Mouse (Mus musculus) limb, embryonic 14.5 days (tissue): Measurements from ENCODE around the gene Map2k2. TPM values are rescaled to one million over a fixed set of nuclear protein-coding genes. Genes with fewer than 3 reads are reported as not detected.

Source experiments
- ATAC-seq: fragments of 200-750 bp; cut with Nextera tagmentation; 2 replicates; pipeline ENCODE4 v1.8.0; 2017; ENCODE audit warnings: low read depth, moderate number of reproducible peaks, moderate TSS enrichment; ENCODE audit not compliant: low FRiP score
- DNase-seq: peaks from one replicate; pipeline ENCODE4 v3.0.0-alpha.2; 2015; ENCODE audit warnings: low spot score
- H3K27ac ChIP-seq: fragments of 300-500 bp; sonication (generic); replicated peaks from 2 replicates; pipeline ENCODE4 v1.5.1; 2014; ENCODE audit warnings: low read depth, mild to moderate bottlenecking, low read length, moderate library complexity, mixed read lengths
- H3K27me3 ChIP-seq: fragments of 300-500 bp; sonication (generic); 2 replicates; pipeline ENCODE4 v1.6.1; 2014; ENCODE audit warnings: low read length, mixed read lengths; ENCODE audit not compliant: control insufficient read depth, insufficient read depth
- H3K36me3 ChIP-seq: fragments of 300-500 bp; sonication (generic); 2 replicates; pipeline ENCODE4 v1.6.1; 2014; ENCODE audit warnings: mild to moderate bottlenecking, low read length, moderate library complexity, mixed read lengths; ENCODE audit not compliant: control insufficient read depth, insufficient read depth
- H3K4me1 ChIP-seq: fragments of 300-500 bp; sonication (generic); 2 replicates; pipeline ENCODE4 v1.6.1; 2014; ENCODE audit warnings: antibody characterized with exemption, low read length, mixed read lengths; ENCODE audit not compliant: control insufficient read depth, insufficient read depth
- H3K4me2 ChIP-seq: fragments of 300-500 bp; sonication (generic); replicated peaks from 2 replicates; pipeline ENCODE4 v1.6.1; 2014; ENCODE audit warnings: low read depth, mild to moderate bottlenecking, low read length, moderate library complexity; ENCODE audit not compliant: severe bottlenecking
- H3K4me3 ChIP-seq: fragments of 300-500 bp; sonication (generic); replicated peaks from 2 replicates; pipeline ENCODE4 v1.5.1; 2014; ENCODE audit warnings: low read length
- H3K9ac ChIP-seq: fragments of 300-500 bp; sonication (generic); 2 replicates; pipeline ENCODE4 v1.6.1; 2014; ENCODE audit warnings: mild to moderate bottlenecking, low read depth, low read length, moderate library complexity; ENCODE audit not compliant: severe bottlenecking
- H3K9me3 ChIP-seq: fragments of 300-500 bp; sonication (generic); 2 replicates; pipeline ENCODE4 v1.6.1; 2016; ENCODE audit warnings: low read length; ENCODE audit not compliant: control insufficient read depth
- POLR2A ChIP-seq: fragments of 200-500 bp; IDR thresholded peaks from 2 replicates; pipeline ENCODE4 v1.8.0; 2012; ENCODE audit warnings: inconsistent platforms, mild to moderate bottlenecking, moderate library complexity, borderline replicate concordance; ENCODE audit not compliant: insufficient read depth, insufficient read length; ENCODE audit errors: extremely low read depth
- WGBS: fragments of 180-500 bp; shearing (Covaris S2); extraction: QIAGEN DNeasy Blood & Tissue Kit; methylation state at CpG from one replicate; pipeline ENCODE4 v1.1.7; 2014; 5-methylcytosine and 5-hydroxymethylcytosine counted together
- polyA plus RNA-seq, 2 experiments: library from polyadenylated mRNA; depleted of rRNA in 1 of 2; stranded (reverse) in 1 of 2; unstranded in 1 of 2; fragments of >200 nt; fragmentation: Nextera tagmentation in 1 of 2; extraction: Ambion mirVana in 1 of 2; gene quantifications; 2 replicates each; pipeline versions ENCODE4 v1.2.1 to v1.2.3; 2012 to 2014

The Map2k2 gene
- polyA plus RNA-seq, 2 experiments = 165 to 176 TPM

DNA sequence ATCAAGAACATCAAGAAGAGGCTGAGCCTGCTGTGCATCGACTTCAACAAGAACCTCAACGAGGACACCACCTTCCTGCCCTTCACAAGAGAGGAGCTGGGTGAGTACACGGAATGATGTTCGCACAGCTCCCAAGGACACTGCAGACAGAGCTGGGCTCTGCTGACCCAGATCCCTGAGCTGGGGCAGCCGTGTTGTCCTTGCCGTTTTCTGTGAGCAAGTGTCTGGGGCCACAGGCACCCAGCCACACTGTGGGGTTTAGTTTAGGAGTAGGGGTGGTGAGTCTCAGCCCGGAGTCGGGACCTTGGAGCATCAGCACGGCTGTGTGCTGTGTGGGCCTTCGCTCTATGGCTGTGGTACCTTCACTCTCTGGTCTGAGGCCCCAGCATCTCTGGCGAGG lies 27.8 kb upstream of the Map2k2 start:
- DNase-seq = no peak
- Histone ChIP-seq H3K9ac (no peak overlapping the region), H3K9me3 (no peaks in the 10 kb centered on the region), H3K4me1 (no peaks in the 10 kb centered on the region), H3K36me3 (peaks cover 89% of the 10 kb centered on the region), H3K27me3 (no peaks in the 10 kb centered on the region), H3K27ac (no peak overlapping the region), H3K4me2 (no peak overlapping the region), H3K4me3 (no peak overlapping the region)
- no peak for ATAC-seq
- 89% methylated on average over 11 of the region's 11 CpGs for WGBS
- no peak for TF ChIP-seq POLR2A

DNA sequence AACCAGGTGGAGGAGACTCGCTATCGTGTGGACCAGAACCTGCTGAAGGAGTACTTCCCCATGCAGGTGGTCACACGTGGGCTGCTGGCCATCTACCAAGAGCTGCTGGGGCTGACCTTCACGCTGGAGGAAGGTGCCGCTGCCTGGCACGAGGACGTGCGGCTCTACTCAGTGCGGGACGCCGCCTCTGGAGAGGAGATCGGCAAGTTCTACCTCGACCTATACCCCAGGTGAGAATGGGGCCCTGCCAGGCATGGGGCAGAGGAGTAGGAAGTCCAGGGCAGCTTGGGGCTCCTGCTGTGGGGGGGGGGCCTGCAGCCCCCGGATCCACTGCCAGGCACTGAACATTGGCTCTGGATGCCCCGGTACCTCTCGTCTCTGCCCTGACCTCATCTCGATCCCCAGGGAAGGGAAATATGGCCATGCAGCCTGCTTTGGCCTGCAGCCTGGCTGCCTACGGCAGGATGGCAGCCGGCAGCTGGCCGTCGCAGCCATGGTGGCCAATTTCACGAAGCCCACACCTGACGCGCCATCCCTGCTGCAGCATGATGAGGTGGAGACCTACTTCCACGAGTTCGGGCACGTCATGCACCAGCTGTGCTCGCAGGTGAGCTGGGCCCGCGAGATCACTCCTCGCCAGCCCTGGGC lies 25.6 kb upstream of the Map2k2 start:
- Histone ChIP-seq H3K4me3 (no peak overlapping the region), H3K27ac (no peak overlapping the region), H3K27me3 (no peaks in the 10 kb centered on the region), H3K36me3 (peaks cover 68% of the 10 kb centered on the region), H3K4me1 (no peaks in the 10 kb centered on the region), H3K9me3 (no peaks in the 10 kb centered on the region), H3K4me2 (no peak overlapping the region), H3K9ac (no peak overlapping the region)
- WGBS = 88% methylated on average over 30 of the region's 31 CpGs
- TF ChIP-seq POLR2A = no peak
- DNase-seq (no peak), ATAC-seq (no peak)

DNA sequence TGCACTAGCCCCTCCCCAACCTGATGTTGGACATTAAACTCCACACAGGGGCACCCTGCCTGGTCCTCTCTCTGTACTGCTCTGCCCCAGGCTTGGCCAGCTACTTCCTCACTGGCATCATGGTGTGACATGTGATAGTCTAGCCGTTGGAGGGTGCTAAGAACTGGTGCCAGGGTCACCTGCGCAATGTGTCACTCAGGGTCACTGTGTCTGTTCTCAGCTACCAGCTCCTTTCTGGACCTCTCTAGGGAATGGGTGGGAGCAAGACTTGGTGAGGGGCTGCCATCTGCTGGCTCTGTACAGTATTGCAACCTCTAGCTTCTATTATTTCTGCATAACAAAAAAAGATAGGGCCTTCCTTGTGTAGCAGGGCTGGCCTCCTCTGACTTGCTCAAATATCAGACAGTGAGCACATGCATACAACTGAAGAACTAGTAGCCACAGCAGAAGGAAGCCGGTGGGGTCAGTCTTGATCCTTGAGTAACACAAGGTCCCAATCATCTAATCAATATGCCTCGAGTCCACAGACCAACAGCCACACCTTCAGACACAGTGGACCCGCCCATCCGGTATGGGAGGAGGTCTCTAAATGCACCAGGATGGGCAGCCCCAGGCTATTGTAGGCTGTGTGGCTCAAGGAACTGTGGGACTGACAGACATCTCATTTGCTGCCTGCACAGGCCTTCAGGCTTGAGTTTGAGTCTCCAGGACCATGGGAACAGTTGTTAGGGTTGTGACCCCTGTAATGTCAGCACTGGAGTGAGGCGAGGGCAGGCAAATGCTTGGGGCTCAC lies 23.4 kb upstream of the Map2k2 start:
- TF ChIP-seq POLR2A = no peak
- no peaks in the 10 kb centered on the region for H3K27me3 ChIP-seq
- peaks cover 51% of the 10 kb centered on the region for H3K36me3 ChIP-seq
- no peak for ATAC-seq
- H3K9me3 ChIP-seq = no peaks in the 10 kb centered on the region
- WGBS = 77% methylated on average over 7 of the region's 7 CpGs
- H3K4me1 ChIP-seq = no peaks in the 10 kb centered on the region
- no peak overlapping the region for H3K4me2 ChIP-seq
- no peak overlapping the region for H3K9ac ChIP-seq
- no peak overlapping the region for H3K4me3 ChIP-seq
- no peak overlapping the region for H3K27ac ChIP-seq
- peak; percentile 63 for DNase-seq

DNA sequence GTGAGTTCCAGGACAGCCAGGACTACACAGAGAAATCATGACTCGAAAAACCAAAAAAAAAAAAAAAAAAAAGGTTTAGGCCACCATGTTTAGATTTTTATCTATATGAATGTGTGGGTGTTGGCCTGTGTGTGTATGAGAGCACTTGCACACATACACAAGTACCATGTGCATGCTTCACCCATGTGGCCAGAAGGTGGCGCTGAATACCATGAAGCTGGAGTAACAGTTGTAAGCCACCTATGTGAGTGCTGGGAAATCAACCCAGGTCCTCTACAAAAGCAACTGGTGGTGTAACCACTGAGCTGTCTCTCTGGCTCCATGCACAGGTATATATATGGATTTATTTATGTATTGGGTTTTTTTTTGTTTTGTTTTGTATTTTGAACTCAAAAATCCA lies 18.7 kb upstream of the Map2k2 start:
- 38% methylated on average over 2 of the region's 2 CpGs for WGBS
- DNase-seq (no peak), ATAC-seq (no peak)
- H3K4me1 ChIP-seq = peaks cover 6% of the 10 kb centered on the region; the same call in 1 of the 2 replicates
- H3K4me2 ChIP-seq = no peak overlapping the region
- no peaks in the 10 kb centered on the region for H3K27me3 ChIP-seq
- H3K36me3 ChIP-seq = peaks cover 5% of the 10 kb centered on the region; the same call in 1 of the 2 replicates
- no peak overlapping the region for H3K4me3 ChIP-seq
- no peak overlapping the region for H3K27ac ChIP-seq
- no peak for TF ChIP-seq POLR2A
- H3K9me3 ChIP-seq = no peaks in the 10 kb centered on the region
- H3K9ac ChIP-seq = no peak overlapping the region

DNA sequence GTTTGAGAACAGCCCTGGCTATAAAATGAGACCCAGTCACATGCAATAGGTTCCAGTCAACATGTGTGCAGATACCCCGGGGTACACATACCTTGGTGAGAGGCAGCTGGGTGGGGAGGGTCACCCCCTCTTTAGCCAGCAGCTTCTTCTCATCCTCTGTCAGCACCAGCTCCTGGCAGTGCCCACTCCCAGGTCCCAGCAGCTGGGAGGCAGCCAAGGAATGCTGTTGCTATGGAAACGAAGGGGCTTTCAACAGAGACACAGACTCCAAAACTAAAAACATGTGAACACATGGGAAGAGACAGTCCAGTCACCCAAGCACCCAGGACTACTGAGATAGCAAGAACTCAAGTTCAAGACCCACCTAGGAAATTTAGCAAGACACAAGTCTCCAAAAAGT lies 16.5 kb upstream of the Map2k2 start:
- DNase-seq = peak; percentile 32

More for the DNA sequence above, 16.5 kb upstream of the Map2k2 start:
- no peak overlapping the region for H3K27ac ChIP-seq
- no peaks in the 10 kb centered on the region for H3K9me3 ChIP-seq
- no peak overlapping the region for H3K4me3 ChIP-seq
- no peaks in the 10 kb centered on the region for H3K27me3 ChIP-seq
- no peak overlapping the region for H3K4me2 ChIP-seq
- whole genome bisulfite sequencing = 47% methylated on average over 2 of the region's 2 CpGs
- no peak for ATAC-seq
- no peak overlapping the region for H3K9ac ChIP-seq
- no peaks in the 10 kb centered on the region for H3K36me3 ChIP-seq
- no peak for TF ChIP-seq POLR2A
- H3K4me1 ChIP-seq = peaks cover 6% of the 10 kb centered on the region; the same call in 1 of the 2 replicates
